Comparison of ENCODE assay signal across 12 mouse cellular contexts in genomic region chr15:86087591-86088149, GRCm38 (mm10). TPM values are rescaled to one million over a fixed set of nuclear protein-coding genes. Genes with fewer than 3 reads are reported as not detected.
DNase-seq lines count a peak whose midpoint lies in the region; ATAC-seq and TF ChIP-seq lines count a peak whose summit lies in the region.
"Had no signal": no experiment of that assay in that cellular context is flagged by ENCODE, and none has a peak within 500 bp of the region (broad histone marks: within the 10 kb centered on the region; RNA-seq: fewer than 3 reads in every experiment).

No protein-coding gene starts in this region.

- no peaks in the 10 kb centered on the region for H3K9me3 ChIP-seq in kidney, embryonic 15.5 days (replicated peaks)
- H3K9me3 ChIP-seq in midbrain, embryonic 16.5 days (replicated peaks; ENCODE audit: control insufficient read depth, low read length, poor library complexity, severe bottlenecking): no peaks in the 10 kb centered on the region

- no peak for TF ChIP-seq POLR2A in kidney, adult 2 months (IDR thresholded peaks at IDR 0.05; ENCODE audit: low read depth, low read length)
- 0 out of 2 replicates have a peak, but pooled peaks have one; percentile 14 for TF ChIP-seq POLR2A in cortical plate, adult 2 months (IDR thresholded peaks at IDR 0.05; ENCODE audit: extremely low read depth, insufficient read depth, low read length)

- no peaks in the 10 kb centered on the region for H3K27me3 ChIP-seq in kidney, embryonic 15.5 days
- no peaks in the 10 kb centered on the region for H3K27me3 ChIP-seq in kidney, adult 2 months (replicated peaks; ENCODE audit: control insufficient read depth, insufficient read depth, low read length)
- H3K27me3 ChIP-seq in midbrain, embryonic 16.5 days (ENCODE audit: control insufficient read depth, insufficient read depth, low read depth, low read length): no peaks in the 10 kb centered on the region

- 56% methylated on average over 14 of the region's 14 CpGs for WGBS in kidney, embryonic 15.5 days
- 71% methylated on average over 14 of the region's 14 CpGs for WGBS in kidney, adult 2 months
- WGBS in midbrain, embryonic 16.5 days: 15% methylated on average over 14 of the region's 14 CpGs

- no peak overlapping the region for H3K4me2 ChIP-seq in kidney, embryonic 15.5 days
- H3K4me2 ChIP-seq in midbrain, embryonic 16.5 days (ENCODE audit: low read length): peak overlapping the region; percentile 4; the same call in 1 of the 2 replicates

- H3K36me3 ChIP-seq in kidney, embryonic 15.5 days: peaks cover 3% of the 10 kb centered on the region; the same call in 1 of the 2 replicates
- no peaks in the 10 kb centered on the region for H3K36me3 ChIP-seq in kidney, adult 2 months (ENCODE audit: control insufficient read depth, insufficient read depth, low read length)
- H3K36me3 ChIP-seq in midbrain, embryonic 16.5 days (ENCODE audit: control insufficient read depth, insufficient read depth, low read length): no peaks in the 10 kb centered on the region

- TF ChIP-seq CTCF in kidney, adult 2 months (conservative IDR thresholded peaks at IDR 0.05; ENCODE audit: insufficient read depth, insufficient read length, low read depth, low read length): no peak
- no peak for TF ChIP-seq CTCF in cortical plate, adult 2 months (IDR thresholded peaks at IDR 0.05; ENCODE audit: extremely low read depth, insufficient read depth, low read length)

- no peak for DNase-seq in kidney, adult 2 months
- no peak for DNase-seq in embryo, embryonic 10 days (ENCODE audit: low spot score)
- DNase-seq in c-Kit-positive CD71-positive TER-119-positive erythroid progenitor cells, embryonic 14.5 days (ENCODE audit: low spot score): no peak
- DNase-seq in adrenal gland, postnatal 4 days (ENCODE audit: low spot score in 2 of 2): no peak
- DNase-seq: kidney, postnatal 25 days; thymus, postnatal 25 days had no signal

- H3K9ac ChIP-seq in kidney, embryonic 15.5 days: no peak overlapping the region
- H3K9ac ChIP-seq in midbrain, embryonic 16.5 days (ENCODE audit: low read depth, low read length): 0 out of 2 replicates have a peak overlapping the region, but pooled peaks have one; percentile 22
- H3K9ac ChIP-seq: liver, embryonic 14.5 days had no signal

- H3K4me3 ChIP-seq in kidney, embryonic 15.5 days (replicated peaks): no peak overlapping the region
- no peak overlapping the region for H3K4me3 ChIP-seq in kidney, adult 2 months (ENCODE audit: insufficient read depth, low read depth, low read length)
- H3K4me3 ChIP-seq in cortical plate, adult 2 months (ENCODE audit: insufficient read depth, low read length): no peak overlapping the region
- H3K4me3 ChIP-seq in midbrain, embryonic 16.5 days (ENCODE audit: low read depth, low read length): no peak overlapping the region

- peak overlapping the region; percentile 58 for H3K27ac ChIP-seq in kidney, embryonic 15.5 days
- H3K27ac ChIP-seq in kidney, adult 2 months (ENCODE audit: insufficient read depth, low read depth, low read length): no peak overlapping the region
- H3K27ac ChIP-seq in cortical plate, adult 2 months (ENCODE audit: insufficient read depth, low read length): peak overlapping the region; percentile 58
- H3K27ac ChIP-seq in midbrain, embryonic 16.5 days (ENCODE audit: low read length): peak overlapping the region; percentile 83
- H3K27ac ChIP-seq: liver, embryonic 14.5 days had no signal

- H3K4me1 ChIP-seq in kidney, embryonic 15.5 days: peaks cover 99% of the 10 kb centered on the region
- H3K4me1 ChIP-seq in kidney, adult 2 months (ENCODE audit: control insufficient read depth, insufficient read depth, low read length): peaks cover 68% of the 10 kb centered on the region
- H3K4me1 ChIP-seq in cortical plate, adult 2 months (ENCODE audit: control insufficient read depth, insufficient read depth, low read length): peaks cover 17% of the 10 kb centered on the region
- peaks cover 64% of the 10 kb centered on the region for H3K4me1 ChIP-seq in midbrain, embryonic 16.5 days (ENCODE audit: control insufficient read depth, insufficient read depth, low read length)

- no peak for ATAC-seq in kidney, embryonic 15.5 days (replicated peaks; ENCODE audit: low FRiP score)
- ATAC-seq in granulocyte monocyte progenitor cell, adult 5-6 weeks (replicated peaks; ENCODE audit: poor library complexity, severe bottlenecking): 0 out of 2 replicates have a peak, but pooled peaks have one; percentile 12
- peak; percentile 37; the same call in 1 of the 2 replicates for ATAC-seq in midbrain, embryonic 16.5 days

RNA-seq across cellular contexts. Expression of gene Gramd4, which starts 30.2 kb away (rescaled TPM):
- polyA plus RNA-seq in kidney, embryonic 15.5 days (2015; fragmentation: Nextera tagmentation; extraction: Ambion mirVana): 14.1 and 17.4 TPM in 2 replicates
- polyA plus RNA-seq in kidney, adult 2 months (2012; rRNA removed): 18.9 and 20.6 TPM in 2 replicates
- polyA plus RNA-seq in cortical plate, adult 2 months (2012; rRNA removed): 32.6 and 34.3 TPM in 2 replicates
- total RNA-seq in granulocyte monocyte progenitor cell, adult 5-6 weeks (2014; fragmentation: Nextera tagmentation): 15.0 and 19.9 TPM in 2 replicates
- 15.9 and 18.4 TPM in 2 replicates for total RNA-seq in granulocyte monocyte progenitor cell, adult 5-6 weeks (2017)
- polyA plus RNA-seq in midbrain, embryonic 16.5 days (2015; fragmentation: Nextera tagmentation; extraction: Ambion mirVana): 36.0 and 36.7 TPM in 2 replicates
- 10 to 100 TPM; 22.9 to 23.1 TPM for total RNA-seq in adrenal gland, postnatal 4 days (2021)

RNA-seq across cellular contexts. Expression of gene Celsr1, which starts 54.1 kb away (rescaled TPM):
- 3.7 and 3.9 TPM in 2 replicates for polyA plus RNA-seq in kidney, embryonic 15.5 days (2015; fragmentation: Nextera tagmentation; extraction: Ambion mirVana)
- 12.4 and 16.8 TPM in 2 replicates for polyA plus RNA-seq in kidney, adult 2 months (2012; rRNA removed)
- polyA plus RNA-seq in cortical plate, adult 2 months (2012; rRNA removed): 2.2 and 2.4 TPM in 2 replicates
- 8.0 and 12.6 TPM in 2 replicates for total RNA-seq in granulocyte monocyte progenitor cell, adult 5-6 weeks (2014; fragmentation: Nextera tagmentation)
- total RNA-seq in granulocyte monocyte progenitor cell, adult 5-6 weeks (2017): 6.9 and 8.7 TPM in 2 replicates
- 1.1 and 1.3 TPM in 2 replicates for polyA plus RNA-seq in midbrain, embryonic 16.5 days (2015; fragmentation: Nextera tagmentation; extraction: Ambion mirVana)
- total RNA-seq in adrenal gland, postnatal 4 days (2021): 10 to 100 TPM; 11.0 to 14.8 TPM
- total RNA-seq: CH12.LX had no signal
